Comparison of ENCODE assay signal across 20 mouse cellular contexts in genomic region chr6:56868565-56868964, GRCm38 (mm10). TPM values are rescaled to one million over a fixed set of nuclear protein-coding genes. Genes with fewer than 3 reads are reported as not detected.
DNase-seq lines count a peak whose midpoint lies in the region; ATAC-seq lines count a peak whose summit lies in the region.
"Had no signal": no experiment of that assay in that cellular context is flagged by ENCODE, and none has a peak within 500 bp of the region (broad histone marks: within the 10 kb centered on the region; RNA-seq: fewer than 3 reads in every experiment).

No protein-coding gene starts in this region.

- H3K36me3 ChIP-seq in limb, embryonic 13.5 days = peaks cover 59% of the 10 kb centered on the region
- H3K36me3 ChIP-seq in limb, embryonic 10.5 days = peaks cover 31% of the 10 kb centered on the region
- H3K36me3 ChIP-seq: forebrain, embryonic 12.5 days; midbrain, embryonic 10.5 days had no signal

- no peaks in the 10 kb centered on the region for H3K9me3 ChIP-seq in limb, embryonic 13.5 days
- H3K9me3 ChIP-seq in limb, embryonic 10.5 days (replicated peaks) = no peaks in the 10 kb centered on the region
- H3K9me3 ChIP-seq: embryonic facial prominence, embryonic 10.5 days; forebrain, embryonic 12.5 days; midbrain, embryonic 10.5 days had no signal

- H3K4me1 ChIP-seq in limb, embryonic 13.5 days = no peaks in the 10 kb centered on the region
- H3K4me1 ChIP-seq in limb, embryonic 10.5 days = no peaks in the 10 kb centered on the region
- H3K4me1 ChIP-seq: embryonic facial prominence, embryonic 10.5 days; forebrain, embryonic 12.5 days; midbrain, embryonic 10.5 days had no signal

- H3K9ac ChIP-seq in limb, embryonic 13.5 days = no peak overlapping the region
- H3K9ac ChIP-seq: forebrain, embryonic 12.5 days had no signal

- WGBS in limb, embryonic 13.5 days = 57% methylated on average over 8 of the region's 8 CpGs
- WGBS in limb, embryonic 10.5 days = 77% methylated on average over 8 of the region's 8 CpGs

- no peak overlapping the region for H3K4me2 ChIP-seq in limb, embryonic 13.5 days (replicated peaks)
- H3K4me2 ChIP-seq: forebrain, embryonic 12.5 days had no signal

- no peak overlapping the region for H3K4me3 ChIP-seq in limb, embryonic 13.5 days
- H3K4me3 ChIP-seq in limb, embryonic 10.5 days = no peak overlapping the region
- H3K4me3 ChIP-seq: embryonic facial prominence, embryonic 10.5 days; forebrain, embryonic 12.5 days; gastrocnemius, adult 2 months; midbrain, embryonic 10.5 days had no signal

- ATAC-seq in limb, embryonic 13.5 days (ENCODE audit: low FRiP score, low read depth) = peak; percentile 69; the same call in 1 of the 2 replicates
- peak; percentile 66; the same call in 1 of the 2 replicates for ATAC-seq in erythroid progenitor cell, adult 5-6 weeks (replicated peaks; ENCODE audit: low FRiP score, poor library complexity, severe bottlenecking)
- ATAC-seq in megakaryocyte progenitor cell, adult 5-6 weeks (replicated peaks; ENCODE audit: poor library complexity) = peak; percentile 69; the same call in 1 of the 2 replicates
- ATAC-seq: hindbrain, embryonic 16.5 days had no signal

- no peaks in the 10 kb centered on the region for H3K27me3 ChIP-seq in limb, embryonic 13.5 days
- no peaks in the 10 kb centered on the region for H3K27me3 ChIP-seq in limb, embryonic 10.5 days (ENCODE audit: low read depth, poor library complexity, severe bottlenecking)
- H3K27me3 ChIP-seq: CH12.LX; forebrain, embryonic 12.5 days had no signal

- no peak for DNase-seq in limb, embryonic 10.5 days (ENCODE audit: low spot score)
- DNase-seq in right cerebral cortex, postnatal 36 days (ENCODE audit: low spot score in 2 of 2) = no peak
- no peak for DNase-seq in natural killer cell, adult 2 months (ENCODE audit: low spot score in 2 of 2)
- no peak for DNase-seq in left cerebral cortex, adult 18-20 months (ENCODE audit: low spot score in 2 of 2)
- DNase-seq: cerebellum, adult 8-10 months; gastrocnemius, adult 2 months; heart, postnatal 36 days; kidney, adult 11 months; layer of hippocampus, postnatal 36 days; lung, adult 2 months; retina, postnatal 1 day; thymus, postnatal 36 days had no signal

- H3K27ac ChIP-seq in limb, embryonic 13.5 days = no peak overlapping the region
- H3K27ac ChIP-seq in limb, embryonic 10.5 days = no peak overlapping the region
- H3K27ac ChIP-seq: embryonic facial prominence, embryonic 10.5 days; forebrain, embryonic 12.5 days; gastrocnemius, adult 2 months; midbrain, embryonic 10.5 days had no signal

RNA-seq across cellular contexts. Expression of gene Fkbp9, which starts 36.7 kb away (rescaled TPM):
- 181 and 185 TPM in 2 replicates for polyA plus RNA-seq in limb, embryonic 13.5 days (2015; fragmentation: Nextera tagmentation; extraction: Ambion mirVana)
- 64.6 and 65.4 TPM in 2 replicates for polyA plus RNA-seq in limb, embryonic 10.5 days (2016; fragmentation: Nextera tagmentation; extraction: Ambion mirVana)
- total RNA-seq in erythroid progenitor cell, adult 5-6 weeks (2015; ENCODE audit: low replicate concordance) = 2.9 TPM in 1 of 2 replicates, not detected in the other
- 0.68 and 1.9 TPM in 2 replicates for total RNA-seq in erythroid progenitor cell, adult 5-6 weeks (2017; ENCODE audit: low replicate concordance)
- total RNA-seq in megakaryocyte progenitor cell, adult 5-6 weeks (2015) = 4.3 and 5.1 TPM in 2 replicates
- 11.6 and 12.1 TPM in 2 replicates for total RNA-seq in megakaryocyte progenitor cell, adult 5-6 weeks (2017)
- total RNA-seq in left cerebral cortex, adult 18-20 months (2021) = 10 to 100 TPM; 26.8 to 31.4 TPM

RNA-seq across cellular contexts. Expression of gene Nt5c3, which starts 55.2 kb away (rescaled TPM):
- polyA plus RNA-seq in limb, embryonic 13.5 days (2015; fragmentation: Nextera tagmentation; extraction: Ambion mirVana) = 63.0 and 67.0 TPM in 2 replicates
- 54.1 and 61.5 TPM in 2 replicates for polyA plus RNA-seq in limb, embryonic 10.5 days (2016; fragmentation: Nextera tagmentation; extraction: Ambion mirVana)
- 371 and 463 TPM in 2 replicates for total RNA-seq in erythroid progenitor cell, adult 5-6 weeks (2015; ENCODE audit: low replicate concordance)
- total RNA-seq in erythroid progenitor cell, adult 5-6 weeks (2017; ENCODE audit: low replicate concordance) = 280 and 388 TPM in 2 replicates
- total RNA-seq in megakaryocyte progenitor cell, adult 5-6 weeks (2015) = 87.8 and 89.5 TPM in 2 replicates
- total RNA-seq in megakaryocyte progenitor cell, adult 5-6 weeks (2017) = 51.0 and 57.2 TPM in 2 replicates
- 10 to 100 TPM; 57.1 to 60.8 TPM for total RNA-seq in left cerebral cortex, adult 18-20 months (2021)

RNA-seq across cellular contexts. Expression of gene Vmn1r4, which starts 55.2 kb away (rescaled TPM):
- polyA plus RNA-seq in limb, embryonic 13.5 days (2015; fragmentation: Nextera tagmentation; extraction: Ambion mirVana) = 0.11 and 0.24 TPM in 2 replicates
- polyA plus RNA-seq in limb, embryonic 10.5 days (2016; fragmentation: Nextera tagmentation; extraction: Ambion mirVana) = 0.31 TPM in 1 of 2 replicates, not detected in the other
- total RNA-seq in erythroid progenitor cell, adult 5-6 weeks (2015; ENCODE audit: low replicate concordance) = 2.2 TPM in 1 of 2 replicates, not detected in the other
- 0.30 TPM in 1 of 2 replicates, not detected in the other for total RNA-seq in erythroid progenitor cell, adult 5-6 weeks (2017; ENCODE audit: low replicate concordance)
- 0.29 and 0.37 TPM in 2 replicates for total RNA-seq in megakaryocyte progenitor cell, adult 5-6 weeks (2015)
- 0.54 and 0.58 TPM in 2 replicates for total RNA-seq in megakaryocyte progenitor cell, adult 5-6 weeks (2017)
- total RNA-seq in left cerebral cortex, adult 18-20 months (2021) = under 1 TPM; 0.16 to 0.42 TPM
- total RNA-seq: gastrocnemius, adult 2 months; heart, postnatal 36 days had no signal
